Mouse (Mus musculus) layer of hippocampus, adult 11-12 months (tissue): ENCODE measurements around the gene Sgtb.

Source experiments
- DNase-seq: peaks from one replicate; pipeline ENCODE4 v3.0.0; 2022; ENCODE audit warnings: low spot score

Sgtb gene

GRCm38 (mm10) chr13:104179176-104179888 is 69.8 kb downstream of the Sgtb start:
- DNase-seq, result no peak

GRCm38 (mm10) chr13:104187357-104187756 is 77.8 kb downstream of the Sgtb start:
- DNase-seq, result no peak
